Mouse (Mus musculus): ENCODE results near the gene Cyp46a1.

Gene Cyp46a1

GRCm38 (mm10) chr12:108410416-108411208 lies 76.4 kb downstream of the Cyp46a1 start:
- DNase-seq = peak; percentile 43

Measured in embryo, embryonic 11 days (tissue).